Mouse (Mus musculus): ENCODE data around the gene Hoxa11.

Gene Hoxa11

DNA sequence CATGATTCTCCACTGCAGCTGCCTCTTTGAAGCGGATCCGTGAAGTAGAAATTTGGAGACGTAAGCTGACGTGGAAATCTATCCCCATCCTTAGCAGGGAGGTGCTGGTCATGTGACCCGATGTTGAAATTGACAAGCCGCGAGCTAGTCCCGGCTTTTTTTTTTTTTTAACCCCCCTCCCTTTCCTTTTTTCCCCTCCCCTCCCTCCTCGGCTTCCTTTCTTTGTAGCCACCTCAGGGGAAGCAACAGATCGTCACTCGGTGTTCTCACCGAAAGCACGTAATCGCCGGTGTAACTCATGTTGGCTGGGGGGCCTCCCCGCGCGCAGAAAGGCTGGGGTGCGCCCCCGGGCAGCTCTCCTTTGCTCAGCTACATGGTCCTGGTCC lies at the start of gene Hoxa11:
TSS of gene Hoxa11 (minus strand) at position 54 of the 386 bp plus-strand sequence.
- DNase-seq (ENCODE audit: extremely low read depth, insufficient read length, low spot score) = no peak

DNA sequence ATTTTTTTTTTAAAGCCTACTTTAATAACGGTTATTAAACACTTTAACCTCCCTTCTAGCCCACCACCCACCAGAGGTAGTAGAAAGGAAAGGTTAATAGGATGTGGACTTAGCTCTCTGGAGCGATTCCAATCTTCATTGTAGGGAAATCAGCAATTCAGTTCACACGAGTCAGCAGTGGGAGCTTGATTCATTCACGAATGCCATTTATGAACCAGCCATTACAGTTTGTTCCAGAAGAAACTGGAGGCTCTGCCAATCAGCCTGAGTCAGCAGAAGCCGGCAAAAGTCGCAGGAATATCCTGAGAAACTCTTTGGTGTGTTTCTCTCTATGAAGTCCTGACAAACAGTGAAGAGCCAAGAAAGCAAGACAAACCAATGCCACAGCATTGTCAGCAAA lies 49.0 kb upstream of the Hoxa11 start:
- DNase-seq (ENCODE audit: extremely low read depth, insufficient read length, low spot score) = no peak

DNA sequence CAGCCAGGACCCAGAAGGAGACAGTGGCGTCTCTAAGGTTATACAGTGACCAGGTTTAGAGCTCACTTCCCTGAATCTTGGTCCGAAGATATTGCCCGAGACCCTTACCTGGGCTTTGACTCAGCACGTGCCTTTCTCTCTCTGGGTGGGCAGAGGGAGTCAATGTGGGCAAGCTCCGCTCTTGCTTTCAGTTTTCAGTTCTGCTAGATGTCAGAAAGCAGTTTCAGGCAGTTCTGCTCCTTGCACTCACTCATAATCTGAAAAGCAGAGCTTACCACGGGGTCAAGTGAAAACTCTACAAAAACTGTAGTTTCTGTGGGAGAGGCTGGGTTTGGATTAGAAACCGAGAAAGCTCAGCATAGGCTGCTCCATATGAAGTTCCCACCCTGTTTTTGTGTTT lies 46.7 kb upstream of the Hoxa11 start:
- DNase-seq (ENCODE audit: extremely low read depth, insufficient read length, low spot score) = no peak

DNA sequence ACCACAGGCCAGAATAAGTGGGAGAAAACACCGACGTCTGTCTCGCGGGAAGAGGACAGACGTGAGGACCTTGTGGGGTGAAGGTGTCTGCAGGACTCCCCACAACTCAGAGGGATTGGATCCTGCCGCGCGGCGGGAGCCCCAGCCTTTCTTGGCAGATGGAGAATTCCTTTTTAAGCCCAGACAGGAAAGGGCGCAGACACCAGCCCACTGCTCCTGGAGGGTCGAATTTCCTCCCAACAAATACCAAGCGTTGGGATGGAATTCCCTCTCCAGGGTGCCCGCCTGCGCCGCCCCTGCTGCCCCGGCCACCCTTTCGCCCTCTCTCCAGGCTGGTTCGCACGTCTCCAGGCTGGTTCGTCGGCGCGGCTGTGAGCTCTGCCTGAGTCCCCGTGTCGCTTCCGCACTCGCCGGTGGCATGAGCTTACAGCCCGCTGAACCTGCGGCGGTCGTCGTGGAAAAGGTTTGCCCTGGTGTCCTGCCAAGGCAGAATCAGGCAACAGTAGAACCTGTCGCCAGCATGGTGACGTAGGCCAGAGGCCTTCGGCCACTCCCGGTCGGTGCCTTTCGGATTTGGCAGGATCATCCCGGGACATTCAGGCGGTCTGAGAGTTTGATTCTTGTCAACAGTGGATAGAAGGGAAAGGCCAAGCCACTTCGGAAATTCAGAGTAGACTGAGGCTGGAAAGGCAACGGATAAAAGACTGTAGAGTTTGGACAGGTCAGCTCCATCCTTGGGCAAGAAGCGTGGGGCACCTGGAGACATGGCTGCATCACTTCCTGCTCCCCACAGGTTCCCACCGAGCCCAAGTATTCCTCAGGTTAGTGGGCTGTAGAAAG lies 45.6 kb upstream of the Hoxa11 start:
- no peak for DNase-seq (ENCODE audit: extremely low read depth, insufficient read length, low spot score)

DNA sequence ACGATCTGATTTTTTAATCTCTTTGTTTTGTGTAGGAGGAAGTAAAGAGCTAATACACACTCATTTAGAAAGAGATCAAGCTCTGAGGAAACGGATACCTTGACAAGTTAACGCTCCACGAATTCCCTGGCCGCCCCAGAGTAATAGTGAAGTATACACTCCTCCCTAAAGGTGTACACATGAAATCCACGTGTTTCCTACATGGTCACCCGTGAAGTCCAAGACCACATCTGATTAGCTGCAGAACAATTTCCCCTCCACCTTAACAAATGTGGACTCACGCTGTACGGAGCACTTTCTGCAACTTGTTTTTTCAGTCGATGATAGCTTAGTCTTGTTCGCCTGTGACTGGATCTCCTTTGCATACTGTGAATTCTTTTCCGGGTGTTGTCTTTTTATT lies 44.6 kb upstream of the Hoxa11 start:
- DNase-seq (ENCODE audit: extremely low read depth, insufficient read length, low spot score) = no peak

DNA sequence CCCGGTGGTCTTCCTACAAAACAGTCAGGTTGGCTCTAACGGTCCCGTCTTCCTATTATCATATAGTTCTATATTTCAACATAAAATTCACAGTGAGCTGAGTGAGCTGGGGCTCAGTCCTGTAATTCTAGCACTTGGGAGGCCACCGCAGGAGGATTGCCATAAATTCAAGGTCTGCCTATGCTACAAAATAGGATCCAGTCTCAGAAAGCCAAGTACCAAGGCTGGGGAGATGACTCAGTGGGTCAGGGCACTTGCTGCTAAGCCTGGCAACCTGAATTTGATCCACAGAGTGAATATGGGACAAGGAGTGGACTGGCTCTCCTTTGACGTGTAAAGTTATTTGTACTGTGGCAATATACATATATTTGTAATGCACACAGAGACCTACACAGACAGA lies 38.3 kb upstream of the Hoxa11 start:
- DNase-seq (ENCODE audit: extremely low read depth, insufficient read length, low spot score) = no peak

DNA sequence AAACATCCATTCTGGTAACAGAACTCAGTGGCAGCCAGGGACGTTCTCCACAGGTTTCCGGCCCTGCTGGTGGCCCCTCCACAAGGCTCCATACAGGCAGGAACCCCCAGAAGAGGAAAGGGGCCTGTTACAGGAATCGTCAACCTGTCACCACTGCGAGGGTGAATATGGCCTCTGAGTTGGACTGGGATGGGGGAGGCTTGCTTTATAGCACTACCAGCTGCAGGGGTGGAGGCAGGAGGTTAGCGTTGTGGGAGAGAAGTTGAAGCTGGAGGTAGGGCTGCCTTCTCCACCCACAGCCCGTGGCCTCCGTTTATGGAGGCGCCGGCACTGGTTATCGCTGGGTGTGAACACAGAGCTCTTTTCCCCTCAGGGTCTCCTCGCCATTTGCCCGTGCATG lies 35.5 kb upstream of the Hoxa11 start:
- DNase-seq (ENCODE audit: extremely low read depth, insufficient read length, low spot score) = no peak

DNA sequence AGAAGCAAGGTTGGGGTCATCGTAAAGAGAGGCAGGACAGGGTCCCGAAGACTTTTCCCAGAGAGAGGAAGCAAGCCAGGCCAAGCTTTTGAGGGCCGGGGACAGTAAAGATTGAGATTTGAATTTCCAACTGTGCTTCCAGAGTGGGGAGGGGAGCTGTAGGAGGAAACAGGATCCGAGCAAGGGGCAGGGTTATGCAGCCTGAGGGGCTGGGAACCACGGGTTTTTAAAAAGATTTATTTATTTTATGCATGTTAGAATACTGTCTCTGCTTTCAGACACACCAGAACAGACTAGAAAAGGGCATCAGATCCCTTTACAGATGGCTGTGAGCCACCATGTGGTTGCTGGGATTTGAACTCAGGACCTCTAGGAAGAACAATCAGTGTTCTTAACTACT lies 31.3 kb upstream of the Hoxa11 start:
- DNase-seq (ENCODE audit: extremely low read depth, insufficient read length, low spot score) = no peak

DNA sequence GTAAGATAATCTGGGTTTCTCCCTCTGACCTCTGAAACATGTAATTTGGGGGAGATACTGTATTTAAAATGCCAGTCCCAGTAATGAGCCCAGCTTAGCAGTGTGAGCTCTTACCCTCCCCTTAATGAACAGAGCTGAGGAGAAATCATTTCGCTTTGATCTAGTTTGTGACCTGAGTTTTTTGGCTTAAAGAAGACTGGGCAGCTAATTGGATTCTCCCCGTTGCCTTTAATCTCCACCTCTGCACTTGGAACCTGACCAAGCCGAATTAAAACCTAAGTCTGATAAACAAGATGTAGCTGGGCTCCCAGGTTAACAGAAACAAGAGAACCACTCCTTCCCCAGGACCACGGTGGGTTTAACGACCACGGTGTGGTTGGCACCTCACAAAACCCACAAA lies 30.8 kb upstream of the Hoxa11 start:
- DNase-seq (ENCODE audit: extremely low read depth, insufficient read length, low spot score) = no peak

DNA sequence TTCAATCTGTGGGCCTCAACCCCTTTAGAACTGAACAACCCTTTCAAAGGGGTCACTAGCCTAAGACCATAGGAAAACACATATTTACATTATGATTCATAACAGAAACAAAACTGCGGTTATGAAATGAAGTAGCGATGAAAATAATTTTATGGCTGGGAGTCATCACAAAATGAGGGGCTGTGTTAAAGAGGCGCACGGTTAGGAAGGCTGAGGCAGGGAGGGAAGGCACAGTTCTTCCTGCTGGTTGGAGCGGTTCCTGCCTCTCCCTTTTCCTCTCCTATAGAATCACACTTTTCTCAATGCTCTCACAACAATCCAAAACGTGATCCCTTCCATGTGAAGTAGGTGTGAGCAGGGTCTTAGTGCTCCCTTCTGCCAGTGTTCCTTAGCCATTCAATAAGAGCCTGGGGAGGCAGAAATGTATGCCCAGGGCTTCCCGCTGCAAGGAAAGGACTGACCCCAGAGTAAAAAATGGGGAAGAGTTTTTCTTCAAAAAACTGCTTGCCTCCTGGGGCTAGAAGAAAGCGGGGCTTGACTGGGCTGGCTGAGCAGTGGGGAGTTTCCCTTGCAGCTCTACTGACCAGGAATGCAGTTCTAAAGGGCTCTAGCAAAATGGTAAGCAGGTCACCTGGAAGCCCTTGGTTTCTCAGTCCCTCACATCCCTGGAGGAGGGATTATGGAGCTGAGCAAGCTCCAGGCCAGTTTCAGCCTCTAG lies 30.1 kb upstream of the Hoxa11 start:
- no peak for DNase-seq (ENCODE audit: extremely low read depth, insufficient read length, low spot score)

DNA sequence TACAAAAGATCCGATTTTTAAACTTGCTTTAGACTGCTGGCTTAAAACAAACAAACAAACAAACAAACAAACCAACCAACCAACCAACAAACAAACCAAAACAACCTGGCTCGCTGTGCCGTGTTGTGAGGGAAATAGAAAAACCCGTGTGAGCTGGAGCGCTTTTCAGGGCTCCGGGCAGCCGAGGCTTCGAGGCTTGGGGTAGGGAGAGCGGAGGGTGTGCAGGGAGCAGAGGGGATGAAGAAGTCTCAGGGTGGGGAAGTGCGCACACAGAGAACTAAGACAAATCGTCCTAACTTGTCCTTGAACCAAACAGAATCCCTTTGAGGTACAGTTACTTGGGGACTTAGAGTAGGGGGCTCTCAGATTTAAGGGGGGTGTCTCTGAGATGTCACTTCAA lies 29.0 kb upstream of the Hoxa11 start:
- DNase-seq (ENCODE audit: extremely low read depth, insufficient read length, low spot score) = no peak

DNA sequence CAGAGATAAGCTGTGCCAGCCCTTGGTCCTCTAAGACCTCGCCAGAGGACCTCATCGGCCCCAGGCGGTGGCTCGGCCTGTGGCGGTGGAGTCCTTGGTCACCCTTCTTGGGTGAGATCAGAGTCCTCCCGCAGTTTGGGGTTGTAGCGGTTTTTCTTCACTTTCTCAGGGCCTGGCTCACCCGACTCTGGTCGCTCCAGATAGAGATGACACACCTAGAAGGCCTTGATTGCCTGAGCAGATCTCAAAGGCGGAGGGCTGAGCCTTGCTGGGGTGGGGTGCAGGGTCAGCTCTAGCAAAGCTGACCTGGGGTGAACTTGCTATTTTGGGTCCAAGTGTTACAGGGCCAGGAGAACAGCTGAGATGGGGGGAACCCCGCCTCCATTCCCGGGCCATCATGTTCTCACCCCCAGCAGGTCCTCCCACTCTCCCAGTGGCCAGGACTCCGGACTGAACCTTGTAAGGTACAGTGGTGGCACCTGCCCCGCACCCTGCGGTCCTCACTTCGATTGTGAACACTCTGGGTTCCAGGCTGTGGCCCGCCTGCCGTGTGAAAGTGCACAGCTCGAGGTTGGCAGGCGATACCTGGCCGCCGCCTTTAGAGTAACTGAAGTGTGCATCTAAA lies 28.2 kb upstream of the Hoxa11 start:
- no peak for DNase-seq (ENCODE audit: extremely low read depth, insufficient read length, low spot score)

DNA sequence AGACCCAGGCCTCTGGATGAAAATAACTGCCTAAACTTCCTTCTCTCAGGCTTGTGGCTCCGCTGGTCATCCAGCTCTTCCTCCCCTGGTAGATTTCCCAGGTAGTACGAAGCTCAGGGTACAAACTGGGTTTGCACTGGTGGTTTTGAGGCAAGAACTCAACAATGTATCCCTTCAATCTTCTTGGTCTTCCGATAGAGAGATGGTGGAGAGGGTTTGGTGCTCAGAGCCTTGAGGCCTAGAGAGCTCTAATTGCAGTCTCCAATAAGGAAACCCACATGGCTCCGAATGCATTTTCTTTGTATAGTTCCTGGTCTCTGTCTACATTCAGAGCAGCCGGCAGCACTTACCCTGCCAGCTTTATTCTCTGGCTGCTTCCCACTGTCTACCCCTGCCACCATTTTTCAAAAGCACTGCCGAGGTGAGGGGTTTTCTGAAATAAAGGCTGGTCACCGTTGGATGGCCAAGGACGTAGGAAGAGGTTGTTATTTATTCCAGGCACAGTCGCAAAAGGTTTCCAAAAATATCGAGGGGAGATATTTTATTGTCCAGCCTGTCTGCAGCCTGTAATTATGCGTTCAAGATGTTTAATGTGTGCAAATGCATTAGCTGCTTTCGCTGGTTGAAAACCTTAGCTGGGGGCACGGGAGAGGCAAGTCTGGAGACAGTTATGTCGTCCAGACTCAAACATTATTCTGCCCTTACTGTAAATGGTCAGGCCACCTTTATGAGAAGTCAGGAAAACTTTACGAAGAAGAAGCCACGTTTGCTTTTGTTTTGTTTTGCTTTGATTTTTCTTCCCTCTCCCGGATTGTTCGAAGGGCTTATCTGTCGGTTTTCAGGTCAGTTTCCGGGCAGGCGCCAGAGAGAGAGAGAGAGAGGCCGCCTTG lies 27.4 kb upstream of the Hoxa11 start:
- no peak for DNase-seq (ENCODE audit: extremely low read depth, insufficient read length, low spot score)

DNA sequence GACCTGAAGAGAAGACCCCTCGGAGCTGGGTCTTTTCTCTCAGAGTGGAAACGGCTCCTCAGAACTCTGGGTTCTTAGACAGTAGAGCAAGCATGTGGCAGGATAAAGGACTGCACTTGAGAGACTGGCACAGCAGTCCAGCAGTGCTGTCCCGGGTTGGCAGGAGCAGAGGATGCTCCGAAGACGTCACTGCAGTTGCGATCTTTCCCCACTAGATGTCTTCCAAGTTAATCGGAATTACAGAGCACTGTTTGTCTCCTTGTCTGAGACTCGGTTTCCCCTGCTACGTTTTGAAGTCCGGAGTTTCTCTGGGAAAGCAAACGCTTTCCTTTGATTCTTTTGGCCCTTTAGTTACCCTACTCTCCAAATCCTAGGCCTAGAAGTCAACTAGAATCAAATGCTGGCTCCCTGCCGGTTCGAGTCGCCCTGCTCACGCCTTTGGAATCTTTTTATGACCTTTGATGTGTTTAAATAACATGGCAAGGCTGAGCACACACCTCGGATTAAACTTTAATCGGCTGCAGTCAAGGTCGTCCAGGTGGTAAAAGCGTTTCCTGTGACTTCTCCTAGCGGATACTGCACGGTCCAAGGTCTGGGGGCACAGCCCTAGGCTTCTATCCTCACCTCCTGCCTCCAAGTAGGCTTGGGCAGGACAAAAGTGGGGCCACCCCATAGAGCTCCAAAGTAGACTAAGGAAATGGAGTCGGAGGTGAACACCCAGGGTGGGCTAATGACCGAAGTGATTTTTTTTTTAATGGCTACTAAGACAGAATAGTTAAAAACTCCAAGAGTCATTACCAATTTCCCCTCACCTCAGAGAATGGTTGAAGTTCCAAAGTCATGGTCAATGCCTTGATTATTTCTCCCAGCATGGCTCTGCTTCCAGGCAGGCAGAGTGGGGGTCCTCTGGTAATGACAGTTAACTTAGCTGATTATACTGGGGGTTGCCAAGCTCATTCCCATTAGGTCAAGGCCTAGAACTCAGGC lies 25.2 kb upstream of the Hoxa11 start:
- DNase-seq (ENCODE audit: extremely low read depth, insufficient read length, low spot score) = no peak

DNA sequence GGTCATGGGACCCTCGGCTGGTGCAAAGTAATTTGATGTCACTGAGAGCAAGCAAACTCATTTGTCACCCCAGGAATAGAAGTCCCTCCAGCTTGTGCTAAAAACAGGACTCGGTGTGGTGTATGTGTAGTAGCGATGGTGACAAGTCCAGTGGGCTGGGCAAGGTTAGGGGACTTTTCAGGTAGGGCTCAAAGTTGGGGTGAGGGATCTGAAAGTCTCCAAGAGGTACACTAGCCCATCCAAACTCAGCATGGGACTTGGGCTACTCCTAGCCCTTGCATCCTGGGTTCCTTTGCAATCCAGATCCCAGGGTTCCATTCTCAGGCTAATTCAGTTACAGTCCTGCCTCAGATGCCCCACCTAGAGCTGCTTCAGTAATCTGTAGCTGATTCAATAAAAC lies 23.1 kb upstream of the Hoxa11 start:
- DNase-seq (ENCODE audit: extremely low read depth, insufficient read length, low spot score) = no peak

DNA sequence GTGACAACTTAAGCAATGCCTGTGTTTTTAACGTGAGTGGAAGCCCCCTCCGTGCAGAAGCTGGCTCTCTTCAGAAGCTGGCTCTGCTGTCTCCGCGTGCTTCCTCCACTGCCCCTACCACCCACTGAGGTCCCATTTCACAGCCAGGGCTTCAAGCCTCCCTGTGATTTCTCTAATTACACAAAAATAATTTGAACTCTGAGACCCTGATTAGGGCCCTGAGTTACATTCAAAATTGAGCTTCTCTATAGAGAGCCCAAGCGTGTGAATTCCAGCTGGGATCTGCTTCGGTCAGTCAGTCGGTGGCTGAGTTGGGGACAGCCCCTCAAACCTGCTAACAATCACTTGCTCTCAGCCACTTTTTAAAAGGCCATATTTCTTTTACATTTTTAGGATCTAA lies 22.7 kb upstream of the Hoxa11 start:
- no peak for DNase-seq (ENCODE audit: extremely low read depth, insufficient read length, low spot score)

DNA sequence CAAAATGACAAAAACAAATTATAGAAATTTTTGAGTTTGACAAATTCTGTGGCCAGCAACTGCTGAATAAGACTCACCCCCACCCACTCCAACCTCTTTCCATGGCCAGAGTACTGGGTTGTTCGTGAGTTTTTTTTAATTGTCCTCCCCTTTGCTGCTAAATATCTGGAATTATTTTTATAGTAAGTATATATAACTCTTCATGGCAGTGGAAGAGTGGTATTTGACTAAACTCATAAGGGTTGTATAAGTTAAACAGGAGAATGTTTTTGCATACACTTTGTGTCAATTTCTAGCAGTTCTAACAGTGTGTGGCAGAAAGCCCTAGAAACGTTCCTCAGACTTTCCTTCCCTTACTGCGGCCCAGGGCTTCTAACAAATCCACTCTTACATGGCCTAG lies 22.1 kb upstream of the Hoxa11 start:
- no peak for DNase-seq (ENCODE audit: extremely low read depth, insufficient read length, low spot score)

DNA sequence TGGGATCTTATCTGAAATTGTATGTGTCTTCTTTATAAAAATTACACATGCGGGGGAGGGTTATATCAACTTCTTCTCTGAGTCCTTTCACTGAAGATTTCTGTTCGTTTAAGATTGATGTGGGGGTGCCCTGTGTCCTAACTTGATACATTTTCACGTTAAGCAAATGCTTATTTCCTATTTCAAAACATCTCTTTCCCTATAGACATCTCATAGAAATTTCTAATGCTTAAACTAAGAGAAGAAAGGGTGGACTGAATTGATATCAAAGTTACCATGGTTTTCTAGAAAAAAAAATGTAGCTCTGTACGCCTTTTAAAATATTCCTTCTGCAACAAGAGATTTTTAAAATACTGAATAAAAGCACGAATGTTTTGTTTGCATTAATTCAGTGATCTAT lies 21.6 kb upstream of the Hoxa11 start:
- no peak for DNase-seq (ENCODE audit: extremely low read depth, insufficient read length, low spot score)

DNA sequence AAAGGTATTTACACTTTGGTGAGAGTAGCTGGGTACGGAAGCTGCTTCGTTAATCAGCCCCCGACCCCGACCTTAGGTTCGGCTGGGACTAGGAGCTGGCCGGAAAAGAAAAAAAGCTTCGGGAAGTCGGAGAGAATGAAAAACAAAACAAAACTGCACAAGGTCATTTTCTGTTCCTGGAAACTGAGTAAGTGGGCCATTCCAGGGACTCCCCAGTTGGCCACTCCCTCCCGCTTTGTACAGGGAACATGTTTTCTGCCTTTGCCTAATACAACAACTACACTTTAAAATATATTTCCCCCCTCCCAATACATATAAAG lies 21.0 kb upstream of the Hoxa11 start:
- DNase-seq (ENCODE audit: extremely low read depth, insufficient read length, low spot score) = no peak
